ENCODE assay signal across 33 mouse cellular contexts in the genomic region with DNA sequence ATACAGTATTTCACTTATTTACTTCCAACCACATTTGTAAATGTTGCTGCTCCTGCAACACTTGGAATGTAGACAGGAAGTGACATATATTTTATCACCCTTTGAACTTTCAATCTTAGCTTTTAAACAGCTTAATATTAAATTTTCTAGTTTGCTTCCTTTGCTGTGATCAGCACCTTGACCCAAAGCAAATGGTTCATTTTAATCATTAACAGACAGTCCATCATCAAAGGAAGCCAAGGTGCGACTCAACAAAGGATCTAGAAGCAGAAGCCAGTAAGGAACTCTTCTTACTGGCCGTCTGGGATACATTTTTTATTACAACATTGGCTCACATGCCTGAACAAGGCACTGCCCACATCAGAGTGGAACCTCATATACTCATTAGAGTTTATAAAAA.
"Had no signal": no experiment of that assay in that cellular context is flagged by ENCODE, and none has a peak within 500 bp of the region (broad histone marks: within the 10 kb centered on the region; RNA-seq: fewer than 3 reads in every experiment).

No protein-coding gene starts in this region.

- H3K36me3 ChIP-seq: heart, embryonic 10.5 days; heart, embryonic 12.5 days; heart, embryonic 13.5 days; heart, embryonic 15.5 days; hindbrain, embryonic 10.5 days; hindbrain, embryonic 12.5 days; hindbrain, embryonic 13.5 days; hindbrain, embryonic 15.5 days; intestine, embryonic 15.5 days; kidney, embryonic 15.5 days had no signal

- H3K27ac ChIP-seq: heart, adult 2 months; heart, embryonic 10.5 days; heart, embryonic 13.5 days; heart, embryonic 15.5 days; hindbrain, embryonic 10.5 days; hindbrain, embryonic 12.5 days; hindbrain, embryonic 13.5 days; hindbrain, embryonic 14.5 days; hindbrain, embryonic 15.5 days; hindbrain, postnatal 0 days; intestine, embryonic 15.5 days; kidney, embryonic 15.5 days; kidney, postnatal 0 days; layer of hippocampus, adult 2 months; left cerebral cortex, adult 2 months had no signal

- ATAC-seq: hindbrain, embryonic 16.5 days; hindbrain, postnatal 0 days; inflammation-experienced regulatory T-cells, adult 6 months; intestine, embryonic 15.5 days; intestine, embryonic 16.5 days; intestine, postnatal 0 days had no signal

- H3K9ac ChIP-seq: heart, embryonic 12.5 days; heart, embryonic 13.5 days; heart, embryonic 15.5 days; hindbrain, embryonic 12.5 days; hindbrain, embryonic 13.5 days; hindbrain, embryonic 14.5 days; hindbrain, embryonic 15.5 days; intestine, embryonic 15.5 days; kidney, embryonic 15.5 days had no signal

- H3K4me1 ChIP-seq: heart, embryonic 10.5 days; heart, embryonic 12.5 days; heart, embryonic 13.5 days; heart, embryonic 15.5 days; hindbrain, embryonic 10.5 days; hindbrain, embryonic 12.5 days; hindbrain, embryonic 13.5 days; hindbrain, embryonic 15.5 days; intestine, embryonic 15.5 days; kidney, embryonic 15.5 days had no signal

- H3K4me3 ChIP-seq: heart, adult 2 months; heart, embryonic 10.5 days; heart, embryonic 12.5 days; heart, embryonic 13.5 days; heart, embryonic 15.5 days; hindbrain, embryonic 10.5 days; hindbrain, embryonic 12.5 days; hindbrain, embryonic 13.5 days; hindbrain, embryonic 15.5 days; intestine, embryonic 15.5 days; kidney, embryonic 15.5 days; layer of hippocampus, adult 2 months; left cerebral cortex, adult 2 months had no signal

- H3K27me3 ChIP-seq: heart, embryonic 12.5 days; heart, embryonic 13.5 days; heart, embryonic 15.5 days; hindbrain, embryonic 12.5 days; hindbrain, embryonic 13.5 days; hindbrain, embryonic 15.5 days; intestine, embryonic 15.5 days; kidney, embryonic 15.5 days had no signal

- H3K9me3 ChIP-seq: heart, embryonic 10.5 days; heart, embryonic 12.5 days; heart, embryonic 13.5 days; heart, embryonic 15.5 days; hindbrain, embryonic 10.5 days; hindbrain, embryonic 12.5 days; hindbrain, embryonic 13.5 days; hindbrain, embryonic 15.5 days; intestine, embryonic 15.5 days; kidney, embryonic 15.5 days had no signal

- H3K4me2 ChIP-seq: heart, embryonic 11.5 days; heart, embryonic 12.5 days; heart, embryonic 13.5 days; heart, embryonic 15.5 days; hindbrain, embryonic 12.5 days; hindbrain, embryonic 13.5 days; hindbrain, embryonic 14.5 days; hindbrain, embryonic 15.5 days; intestine, embryonic 15.5 days; kidney, embryonic 15.5 days had no signal

- DNase-seq: heart, adult 18-20 months; heart, adult 2 months; heart, postnatal 10 days; heart, postnatal 14 days; heart, postnatal 36 days; heart, postnatal 4 days; kidney, adult 11 months; kidney, adult 18-20 months; kidney, postnatal 10 days; kidney, postnatal 14 days; kidney, postnatal 36 days; layer of hippocampus, adult 9-11 months; layer of hippocampus, postnatal 36 days had no signal
